ENCODE assay signal across 21 mouse cellular contexts in genomic region chr7:75530642-75531041, GRCm38 (mm10).
"Had no signal": no experiment of that assay in that cellular context is flagged by ENCODE, and none has a peak within 500 bp of the region (broad histone marks: within the 10 kb centered on the region; RNA-seq: fewer than 3 reads in every experiment).

No protein-coding gene starts in this region.

- H3K27me3 ChIP-seq: heart, embryonic 12.5 days; hindbrain, embryonic 12.5 days; intestine, embryonic 15.5 days; kidney, embryonic 15.5 days; limb, embryonic 13.5 days; limb, embryonic 15.5 days; liver, embryonic 12.5 days had no signal

- DNase-seq: gastrocnemius, postnatal 10 days; gastrocnemius, postnatal 36 days; heart, postnatal 10 days; heart, postnatal 4 days; kidney, adult 11 months; kidney, adult 2 months; kidney, adult 9 months; kidney, postnatal 14 days; kidney, postnatal 36 days; layer of hippocampus, adult 9-11 months; layer of hippocampus, postnatal 36 days; left cerebral cortex, postnatal 4 days had no signal

- H3K36me3 ChIP-seq: heart, embryonic 10.5 days; heart, embryonic 12.5 days; hindbrain, embryonic 10.5 days; hindbrain, embryonic 12.5 days; intestine, embryonic 15.5 days; kidney, embryonic 15.5 days; limb, embryonic 13.5 days; liver, embryonic 12.5 days had no signal
